Mouse (Mus musculus): ENCODE measurements at regions not wholly inside any gene's neighbourhood (a gene's known extent, or its start where the extent isn't known, plus 50 kb on each side); places are given as distances from the start of the nearest gene placed in this dataset.

GRCm38 (mm10) chr6:31220184-31220931 is 178.2 kb upstream of the Mkln1 start:
- peak; percentile 60 to 66 for DNase-seq

- no peak for DNase-seq
Observed at GRCm38 (mm10) chr6:31221490-31221889, 177.0 kb upstream of the Mkln1 start.

- DNase-seq = no peak
Observed at GRCm38 (mm10) chr6:31222024-31222579, 176.4 kb upstream of the Mkln1 start.

- DNase-seq = no peak
Observed at GRCm38 (mm10) chr6:31227406-31227805, 171.1 kb upstream of the Mkln1 start.

GRCm38 (mm10) chr6:31228061-31228460 is 170.5 kb upstream of the Mkln1 start:
- no peak for DNase-seq

GRCm38 (mm10) chr6:31231821-31232220 is 166.7 kb upstream of the Mkln1 start:
- DNase-seq = peak; percentile 52 to 71

- DNase-seq = no peak
Observed at GRCm38 (mm10) chr6:31233252-31233993, 165.1 kb upstream of the Mkln1 start.

GRCm38 (mm10) chr6:31240051-31240450 is 158.5 kb upstream of the Mkln1 start:
- DNase-seq = no peak

- no peak for DNase-seq
Observed at GRCm38 (mm10) chr6:31250526-31250925, 148.0 kb upstream of the Mkln1 start.

GRCm38 (mm10) chr6:31253251-31253935 is 145.1 kb upstream of the Mkln1 start:
- DNase-seq = no peak

- no peak for DNase-seq
Observed at GRCm38 (mm10) chr6:31260645-31261345, 137.7 kb upstream of the Mkln1 start.

GRCm38 (mm10) chr6:31261797-31262540 is 136.6 kb upstream of the Mkln1 start:
- DNase-seq = no peak

GRCm38 (mm10) chr6:31262651-31263050 is 135.9 kb upstream of the Mkln1 start:
- DNase-seq = no peak

GRCm38 (mm10) chr6:31263821-31264220 is 134.7 kb upstream of the Mkln1 start:
- no peak for DNase-seq

- DNase-seq = no peak
Observed at GRCm38 (mm10) chr6:31266441-31267040, 132.0 kb upstream of the Mkln1 start.

GRCm38 (mm10) chr6:31268057-31268456 is 130.5 kb upstream of the Mkln1 start:
- DNase-seq = no peak

- DNase-seq = no peak
Observed at GRCm38 (mm10) chr6:31273816-31274215, 124.7 kb upstream of the Mkln1 start.

GRCm38 (mm10) chr6:31274236-31274635 is 124.3 kb upstream of the Mkln1 start:
- no peak for DNase-seq

- peak in 1 of 2 experiments; percentile 12 for DNase-seq
Observed at GRCm38 (mm10) chr6:31277792-31278191, 120.7 kb upstream of the Mkln1 start.

- DNase-seq = no peak
Observed at GRCm38 (mm10) chr6:31283973-31284372, 114.6 kb upstream of the Mkln1 start.

GRCm38 (mm10) chr6:31284390-31284789 is 114.1 kb upstream of the Mkln1 start:
- DNase-seq = no peak

Measured in cerebellum, postnatal 25 days (tissue).